Mouse (Mus musculus) NIH3T3 (cell line): ENCODE measurements around the gene Prrc2a.

Experiments
- DNase-seq: peaks from one replicate; pipeline ENCODE4 v3.0.0-alpha.2; 2012; ENCODE audit warnings: low read depth

Prrc2a gene

DNA sequence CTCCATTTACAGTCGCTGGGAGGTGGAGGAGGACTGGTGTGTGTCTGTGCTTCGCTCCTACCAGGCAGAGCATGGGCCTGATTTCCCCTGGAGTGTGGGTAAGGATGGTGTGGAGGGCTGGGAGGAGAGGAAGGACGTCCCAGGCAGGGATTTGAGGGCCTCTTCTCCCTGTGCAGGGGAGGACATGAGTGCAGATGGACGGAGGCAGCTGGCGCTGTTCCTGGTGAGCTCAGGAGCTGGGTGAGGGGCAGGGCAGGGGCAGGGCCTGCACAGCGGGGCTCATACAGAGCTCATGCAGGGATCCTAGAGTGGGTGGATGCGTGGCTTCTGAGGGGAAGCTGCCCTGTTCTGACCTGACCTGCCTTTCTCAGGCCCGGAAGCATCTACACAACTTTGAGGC lies 62.4 kb downstream of the Prrc2a start:
- DNase-seq: no peak

GRCm38 (mm10) chr17:35101161-35101560 lies 63.5 kb downstream of the Prrc2a start:
- DNase-seq: no peak

DNA sequence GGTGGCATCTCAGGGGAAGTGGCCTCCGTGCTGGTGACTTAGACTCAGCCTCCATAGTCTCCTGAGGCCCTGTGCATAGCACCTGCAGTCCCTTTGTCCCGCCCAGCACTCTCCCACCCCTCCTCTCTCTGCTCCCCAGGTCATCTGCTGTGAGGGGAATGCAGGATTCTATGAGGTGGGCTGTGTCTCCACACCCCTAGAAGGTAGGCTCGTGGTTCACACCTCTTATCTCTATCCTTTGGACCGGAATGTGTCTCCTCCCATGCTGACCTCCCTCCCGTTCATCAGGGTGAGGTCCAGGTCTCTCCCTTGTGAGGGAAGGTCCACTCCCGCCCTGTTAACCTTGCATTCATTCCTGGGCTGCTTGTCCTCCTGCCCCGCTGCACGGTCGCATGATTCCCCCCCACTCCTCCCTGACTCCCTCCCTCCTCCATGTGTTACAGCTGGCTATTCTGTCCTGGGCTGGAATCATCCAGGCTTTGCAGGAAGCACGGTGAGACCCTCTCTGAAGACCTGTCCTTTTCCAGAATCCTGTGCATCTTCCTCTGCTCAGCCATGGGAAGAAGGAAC lies 64.4 kb downstream of the Prrc2a start:
- no peak for DNase-seq
